Mouse (Mus musculus): Measurements from ENCODE around the gene Csf3. TPM values are rescaled to one million over a fixed set of nuclear protein-coding genes. Genes with fewer than 3 reads are reported as not detected.
A peak's percentile ranks its signal among the peaks of the same experiment; 100 is the strongest.

The Csf3 gene
- total RNA-seq, 2 experiments from 2014 or later = not detected

DNA sequence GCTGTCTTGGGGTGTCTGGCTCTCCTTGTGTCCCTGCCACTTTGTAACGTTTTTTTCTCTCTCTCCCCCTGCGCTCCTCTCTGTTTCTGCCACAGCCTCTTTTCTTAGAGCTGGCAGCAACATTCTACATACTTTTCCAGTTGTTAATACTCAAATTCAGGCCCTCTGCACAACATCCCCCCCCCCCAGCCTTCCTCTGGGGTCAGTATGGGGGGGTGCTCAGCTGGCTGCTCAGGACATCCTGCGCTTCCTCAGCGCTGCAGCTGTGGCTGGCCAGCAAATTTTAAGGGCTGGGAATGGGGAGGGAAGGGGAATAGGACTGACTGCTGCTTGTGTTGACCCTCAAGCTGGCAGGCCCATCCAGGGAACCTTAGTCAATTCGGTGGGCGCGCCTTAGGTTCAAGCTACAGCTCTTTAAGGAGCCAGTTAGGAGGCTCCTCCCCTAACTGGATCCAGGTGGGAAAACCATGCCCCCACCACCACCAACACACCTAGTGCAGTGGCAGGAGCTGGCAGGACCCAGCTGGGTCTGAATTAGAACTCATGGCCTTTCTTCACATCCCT is 43.5 kb downstream of the Csf3 start:
- DNase-seq (ENCODE audit: extremely low spot score in 1 of 2, low spot score in 2 of 2) = no peak
- TF ChIP-seq CTCF (IDR thresholded peaks at IDR 0.05) = no peak
- Histone ChIP-seq H3K4me3 (peak overlapping the region; percentile 89), H3K27ac (peak overlapping the region; percentile 100)
- intact Hi-C loops (cut with DNase I) = no loop called here

DNA sequence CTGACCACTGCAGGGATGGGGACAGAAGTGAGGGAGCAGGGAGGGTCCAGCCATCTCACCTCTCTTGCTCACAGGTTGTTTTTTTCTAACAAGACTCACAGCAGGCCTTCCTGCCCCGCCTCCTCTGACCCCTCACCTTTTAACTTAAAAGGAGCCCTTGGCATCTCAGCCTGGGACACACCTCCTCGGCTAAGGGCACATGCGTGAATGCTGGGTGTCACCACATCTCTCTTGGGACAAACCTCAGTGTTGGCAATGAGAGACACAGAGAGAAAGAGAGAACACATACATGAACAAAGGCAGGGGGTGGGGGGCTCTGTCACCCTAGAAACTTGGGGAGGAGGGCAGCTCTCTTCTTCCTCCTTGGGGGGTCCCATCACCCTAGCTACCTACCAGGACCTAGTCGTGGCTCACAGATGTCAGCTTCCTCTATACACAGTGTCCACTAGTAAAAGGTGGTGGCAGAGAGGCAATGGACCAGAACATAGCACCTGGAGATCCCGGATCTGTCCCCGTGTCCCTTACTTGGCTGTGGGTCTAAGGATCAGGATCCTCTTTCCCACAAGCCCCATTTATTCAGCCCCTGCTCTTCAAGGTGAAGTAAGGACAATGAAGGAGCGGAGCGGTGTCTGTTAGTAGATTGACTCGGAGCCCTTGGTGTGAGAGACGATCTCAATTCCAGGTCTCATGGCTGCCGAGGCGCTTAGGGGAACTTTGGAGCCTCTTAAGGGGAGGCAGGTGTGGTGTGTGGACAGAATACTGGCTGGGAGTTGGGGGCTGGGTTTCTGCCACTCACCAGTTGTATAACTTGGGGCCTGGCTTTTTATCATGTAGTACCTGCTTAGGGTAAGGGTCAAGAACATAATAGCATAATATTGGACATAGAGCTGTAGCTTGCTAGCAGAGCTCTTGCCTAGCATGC is 45.1 kb downstream of the Csf3 start:
- peak overlapping the region; percentile 100 for H3K27ac ChIP-seq
- TF ChIP-seq CTCF (IDR thresholded peaks at IDR 0.05) = no peak
- H3K4me3 ChIP-seq = peak overlapping the region; percentile 1
- intact Hi-C loops (cut with DNase I) = no loop called here
- no peak for DNase-seq (ENCODE audit: extremely low spot score in 1 of 2, low spot score in 2 of 2)

DNA sequence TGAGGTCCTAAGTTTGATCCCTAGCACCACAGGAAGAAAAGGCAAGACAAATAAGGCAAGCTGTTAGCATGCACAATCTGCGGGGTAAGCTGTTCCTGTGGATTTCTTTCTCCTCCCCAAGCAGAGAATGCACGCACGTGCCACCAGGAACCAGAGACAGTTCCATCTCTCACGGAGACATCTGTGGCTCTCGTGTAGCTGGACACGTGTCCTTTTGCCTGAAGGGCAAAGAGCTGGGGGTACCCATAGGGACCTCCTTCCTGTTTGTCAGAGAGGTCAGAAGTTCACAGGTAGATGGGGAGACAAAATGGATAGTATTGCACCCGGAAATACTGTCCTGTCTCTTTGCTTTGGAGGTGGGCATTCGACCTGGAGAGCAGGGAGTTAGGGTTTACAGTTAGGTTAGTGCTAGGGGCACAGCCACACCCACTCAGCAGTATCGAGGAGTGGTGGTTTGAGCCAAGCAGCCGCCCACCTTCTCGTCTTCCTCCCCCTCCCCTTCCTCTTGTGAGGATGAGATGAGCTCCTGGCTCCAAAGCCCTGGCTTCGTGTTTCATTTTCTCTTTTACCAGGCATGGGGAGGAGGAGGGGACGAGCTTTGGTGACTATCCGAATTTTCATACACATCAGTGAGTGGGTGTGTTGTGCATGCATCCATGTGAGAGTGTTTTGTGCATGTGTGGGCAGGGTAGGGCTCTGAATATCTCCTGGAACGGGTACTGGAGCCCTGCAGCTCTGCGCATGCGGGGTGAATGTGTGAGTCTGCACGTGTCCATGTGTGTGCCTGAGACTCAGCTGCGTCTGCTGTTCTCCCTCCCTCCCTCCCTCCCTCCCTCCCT is 46.0 kb downstream of the Csf3 start:
- intact Hi-C loops (cut with DNase I) = no loop called here
- peak; percentile 88 to 90 for DNase-seq (ENCODE audit: extremely low spot score in 1 of 2, low spot score in 2 of 2)
- H3K27ac ChIP-seq = peak overlapping the region; percentile 100
- H3K4me3 ChIP-seq = peak overlapping the region; percentile 1
- no peak for TF ChIP-seq CTCF (IDR thresholded peaks at IDR 0.05)

DNA sequence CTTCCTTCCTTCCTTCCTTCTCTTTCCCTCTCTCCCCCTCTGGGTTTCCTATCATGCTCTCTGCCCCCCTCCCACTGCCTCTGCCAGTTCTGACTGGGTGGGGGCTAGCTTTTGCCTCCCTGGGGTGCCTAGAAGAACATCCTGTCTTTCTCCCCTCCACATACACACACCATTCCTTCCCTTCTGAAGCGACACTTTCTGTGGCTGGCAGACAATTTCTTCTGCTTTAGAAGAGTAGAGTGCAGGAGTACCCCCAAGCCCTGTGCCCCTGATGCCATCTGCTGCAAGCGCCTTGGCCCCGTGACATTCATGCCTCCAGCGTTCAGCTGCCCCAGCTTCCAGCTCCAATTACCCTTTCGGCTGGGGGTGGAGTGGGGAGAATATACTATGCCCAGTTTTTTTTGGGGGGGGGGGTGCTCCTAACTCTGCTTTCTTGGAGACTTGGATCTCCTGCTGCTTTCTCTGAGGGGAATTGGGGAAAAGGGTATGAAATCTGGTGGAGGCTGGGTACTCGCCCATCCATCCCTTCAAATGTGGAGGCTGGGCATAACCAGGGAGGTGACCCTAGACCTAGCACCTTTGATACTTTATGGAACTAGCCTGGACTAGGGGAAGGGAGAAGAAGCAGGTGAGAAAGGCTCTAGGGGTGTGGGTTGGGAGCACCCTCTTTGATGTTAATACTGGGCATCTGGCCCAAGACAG is 46.9 kb downstream of the Csf3 start:
- Histone ChIP-seq H3K4me3 (peak overlapping the region; percentile 32; the same call in 1 of the 2 replicates), H3K27ac (peak overlapping the region; percentile 88)
- intact Hi-C loops (cut with DNase I) = no loop called here
- DNase-seq (ENCODE audit: extremely low spot score in 1 of 2, low spot score in 2 of 2) = peak in 1 of 2 experiments; percentile 17
- no peak for TF ChIP-seq CTCF (IDR thresholded peaks at IDR 0.05)

DNA sequence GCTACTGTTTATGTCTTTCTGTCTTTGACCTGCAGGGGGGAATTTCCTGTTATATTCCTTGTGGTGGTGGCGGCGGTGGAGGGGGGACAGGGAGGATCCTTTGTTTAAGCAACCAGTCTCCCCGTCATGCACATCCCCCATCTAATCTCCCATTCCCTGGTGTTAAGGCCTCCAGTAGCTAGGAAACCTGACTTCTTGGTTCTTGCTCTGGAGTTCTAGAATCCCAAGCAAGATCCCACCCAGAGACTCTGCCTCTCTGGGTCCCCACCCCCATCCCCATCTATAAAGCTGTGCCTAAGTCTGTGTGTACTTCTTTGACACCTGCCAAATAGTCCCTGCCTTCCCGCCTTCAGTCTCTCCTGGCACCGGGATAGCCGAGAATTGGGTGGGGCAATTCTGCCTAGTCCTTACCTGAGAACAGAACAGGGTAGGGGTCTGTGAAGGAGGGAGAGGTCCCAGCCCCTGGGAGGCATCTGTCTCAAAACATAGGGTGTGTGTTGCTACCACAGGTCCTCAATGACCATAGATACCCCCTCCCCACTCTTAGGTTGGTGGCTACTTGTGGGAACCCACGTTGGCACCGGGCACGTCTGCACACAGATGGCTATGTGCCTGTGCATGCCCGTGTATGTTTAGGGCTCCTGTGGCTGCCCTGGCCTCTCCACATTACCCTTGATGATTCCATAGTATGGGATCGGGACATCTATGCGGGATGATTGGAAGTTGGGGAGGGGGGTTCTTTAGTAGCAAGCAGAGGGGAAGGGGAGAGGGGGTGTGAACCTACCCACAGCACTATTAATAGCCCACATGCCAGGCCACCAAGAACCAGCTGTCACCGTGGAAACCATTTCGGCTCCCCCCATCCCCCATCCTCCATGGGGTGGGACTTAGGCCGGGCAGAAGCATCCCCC is 47.7 kb downstream of the Csf3 start:
- intact Hi-C loops (cut with DNase I) = no loop called here
- Histone ChIP-seq H3K27ac (peak overlapping the region; percentile 88), H3K4me3 (peak overlapping the region; percentile 32)
- peak in 1 of 2 experiments; percentile 25 for DNase-seq (ENCODE audit: extremely low spot score in 1 of 2, low spot score in 2 of 2)
- peak; percentile 8; the same call in 1 of the 2 replicates for TF ChIP-seq CTCF (IDR thresholded peaks at IDR 0.05)

DNA sequence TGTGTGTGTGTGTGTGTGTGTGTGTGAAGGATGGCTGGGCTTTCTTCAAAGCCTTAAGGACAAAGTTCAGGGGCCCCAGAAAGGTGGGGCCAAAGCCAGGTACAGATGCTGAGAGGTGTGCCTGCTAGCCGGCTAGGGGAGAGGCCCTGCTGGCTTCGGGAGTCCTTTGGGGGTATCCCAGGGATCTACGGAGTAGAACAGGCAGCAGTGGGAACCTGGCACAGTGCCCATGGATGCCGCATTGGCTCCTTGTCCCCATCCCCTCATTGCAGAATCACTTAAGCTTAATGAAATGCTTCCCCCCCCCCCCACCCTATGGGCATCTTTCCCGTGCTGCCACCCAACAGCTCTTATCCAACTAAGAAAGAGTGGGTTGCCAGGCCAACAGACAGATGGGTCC is 48.7 kb downstream of the Csf3 start:
- TF ChIP-seq CTCF (IDR thresholded peaks at IDR 0.05) = no peak
- intact Hi-C loops (cut with DNase I) = loop anchor here (5.0 kb wide), 1 partner anchor 32 kb away; no protein-coding TSS in a partner anchor
- peak; percentile 30 to 40 for DNase-seq (ENCODE audit: extremely low spot score in 1 of 2, low spot score in 2 of 2)
- peak overlapping the region; percentile 32; the same call in 1 of the 2 replicates for H3K4me3 ChIP-seq
- peak overlapping the region; percentile 88 for H3K27ac ChIP-seq

DNA sequence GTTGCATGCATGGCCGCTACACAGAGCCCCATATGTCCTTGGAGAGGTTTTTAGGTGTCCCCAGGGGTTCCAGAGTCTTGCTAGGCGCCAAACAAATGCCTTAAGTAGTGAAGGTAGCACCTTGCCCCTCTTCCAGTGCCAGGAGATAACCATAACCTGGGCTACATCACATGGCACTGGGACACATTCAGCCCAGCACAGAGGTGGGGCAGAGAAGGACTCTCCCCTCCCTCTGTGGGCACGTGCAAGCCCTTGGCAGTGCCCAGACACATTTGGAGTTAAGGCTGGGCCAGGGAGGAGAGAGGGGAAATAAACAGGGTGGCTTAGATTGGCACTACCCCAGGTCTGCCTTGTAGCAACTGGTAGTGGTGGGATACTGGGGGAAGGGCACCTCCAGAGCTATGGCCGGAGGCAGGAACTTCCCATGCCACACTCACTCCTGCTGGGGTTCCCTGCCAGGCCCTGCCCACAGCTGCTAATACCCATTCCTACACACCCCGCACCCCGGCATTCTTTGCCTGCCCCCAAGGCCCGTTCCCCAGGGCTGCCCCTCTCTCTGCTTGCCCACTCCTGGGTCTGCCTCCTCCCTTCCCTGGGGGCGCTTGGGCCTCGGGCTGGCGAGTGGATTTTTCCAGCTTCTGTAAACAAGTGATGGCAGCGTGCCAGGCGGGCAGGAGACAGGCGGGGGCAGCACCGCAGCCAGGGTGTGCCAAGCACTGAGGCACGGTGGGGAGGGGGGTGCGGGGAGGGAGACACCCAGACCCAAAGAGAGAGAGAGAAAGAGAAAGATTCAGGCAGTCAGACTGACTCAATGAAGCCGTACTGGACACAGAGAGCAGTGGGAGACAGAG is 49.5 kb downstream of the Csf3 start:
- Histone ChIP-seq H3K4me3 (peak overlapping the region; percentile 32), H3K27ac (peak overlapping the region; percentile 88)
- no peak for TF ChIP-seq CTCF (IDR thresholded peaks at IDR 0.05)
- intact Hi-C loops (cut with DNase I) = loop anchor here (5.0 kb wide), 1 partner anchor 33 kb away; no protein-coding TSS in a partner anchor
- DNase-seq (ENCODE audit: extremely low spot score in 1 of 2, low spot score in 2 of 2) = peak; percentile 77 to 84

DNA sequence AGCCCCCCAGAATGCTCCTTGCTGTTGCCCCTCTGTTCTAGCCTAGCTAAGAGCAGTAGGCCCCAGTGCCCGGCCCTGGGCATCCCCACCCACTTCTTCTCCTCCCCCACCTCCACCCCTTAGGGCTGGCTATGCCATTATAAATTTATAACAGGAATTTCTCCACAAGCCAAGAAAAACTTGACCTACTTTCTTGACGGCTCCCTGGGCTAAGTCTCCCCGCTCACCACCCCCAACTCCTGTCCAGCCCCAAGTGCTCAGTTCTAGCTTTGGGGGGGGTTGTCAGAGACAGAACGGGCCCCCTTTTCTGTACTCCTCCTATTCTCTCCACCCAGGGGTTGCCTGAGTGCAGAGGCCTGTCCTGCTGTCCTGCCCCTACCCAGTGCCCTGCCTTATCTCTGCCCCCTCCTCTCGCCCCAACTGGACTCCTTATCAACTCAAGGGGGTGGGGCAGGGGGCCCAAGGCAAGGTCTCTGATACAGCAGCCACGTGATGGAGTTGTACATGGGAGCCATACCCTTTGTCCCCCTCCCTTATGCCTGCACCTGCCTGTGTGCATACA is 50.2 kb downstream of the Csf3 start:
- intact Hi-C loops (cut with DNase I) = loop anchor here (5.0 kb wide), 1 partner anchor 34 kb away; no protein-coding TSS in a partner anchor
- Histone ChIP-seq H3K4me3 (peak overlapping the region; percentile 32), H3K27ac (peak overlapping the region; percentile 88)
- TF ChIP-seq CTCF (IDR thresholded peaks at IDR 0.05) = no peak
- peak in 1 of 2 experiments; percentile 12 for DNase-seq (ENCODE audit: extremely low spot score in 1 of 2, low spot score in 2 of 2)

DNA sequence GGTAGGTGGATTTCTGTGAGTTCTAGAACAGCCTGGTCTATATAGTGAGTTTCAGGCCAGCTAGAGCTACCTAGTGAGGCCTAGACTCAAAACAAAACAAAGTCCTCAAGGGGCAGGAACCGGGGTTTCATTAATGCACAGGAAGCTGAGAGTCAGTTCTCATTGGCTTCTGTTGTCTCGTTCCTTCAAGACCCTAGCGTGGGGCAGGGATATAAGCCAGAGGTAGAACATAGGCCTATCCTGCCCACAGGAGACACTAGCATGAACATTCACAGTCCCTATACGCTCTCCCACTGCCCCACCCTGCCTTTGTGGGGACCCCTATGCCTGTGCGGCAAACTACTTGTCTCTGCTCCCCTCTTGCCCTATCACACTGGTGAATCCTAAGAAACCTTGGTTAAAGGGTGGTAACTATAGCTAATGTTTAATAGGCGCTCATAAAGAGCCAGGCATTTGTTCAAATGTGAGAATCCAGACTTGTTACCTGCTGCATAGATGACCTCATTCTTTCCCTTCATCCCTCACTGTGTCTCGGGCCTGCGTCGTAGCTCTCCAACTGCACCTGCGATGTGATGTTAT is 51.6 kb downstream of the Csf3 start:
- no peak overlapping the region for H3K4me3 ChIP-seq
- H3K27ac ChIP-seq = peak overlapping the region; percentile 88
- intact Hi-C loops (cut with DNase I) = loop anchor here (5.0 kb wide), 1 partner anchor 35 kb away; no protein-coding TSS in a partner anchor
- DNase-seq (ENCODE audit: extremely low spot score in 1 of 2, low spot score in 2 of 2) = no peak
- no peak for TF ChIP-seq CTCF (IDR thresholded peaks at IDR 0.05)

Other genes starting within 250 kb of the Csf3 start
- under 1 TPM; 0.11 to 0.33 TPM for gene Ikzf3, start 155.2 kb upstream of the Csf3 start, total RNA-seq (2021)
- gene Zpbp2, start 150.2 kb upstream of the Csf3 start, total RNA-seq (2021) = not detected
- 10 to 100 TPM; 45.9 to 47.9 TPM for gene Ormdl3, start 113.9 kb upstream of the Csf3 start, total RNA-seq (2021)
- gene Lrrc3c, start 103.0 kb upstream of the Csf3 start, total RNA-seq (2021) = not detected
- gene Gm12355, start 75.6 kb upstream of the Csf3 start, total RNA-seq (2021) = 10 to 100 TPM in 1 of 2 experiments, 1 to 10 TPM in 1; 8.8 to 12.1 TPM
- under 1 TPM; 0.23 to 0.27 TPM for gene Gsdma3, start 74.9 kb upstream of the Csf3 start, total RNA-seq (2021)
- gene Gsdma2, start 54.5 kb upstream of the Csf3 start, total RNA-seq (2021) = not detected
- gene Gsdma, start 36.9 kb upstream of the Csf3 start, total RNA-seq (2021) = not detected
- gene Psmd3, start 18.7 kb upstream of the Csf3 start, total RNA-seq (2021) = 100 to 1,000 TPM; 132 TPM
- gene Med24, start 28.2 kb downstream of the Csf3 start, total RNA-seq (2021) = 100 to 1,000 TPM; 126 to 134 TPM
- 100 to 1,000 TPM; 730 to 768 TPM for gene Thra, start 39.4 kb downstream of the Csf3 start, total RNA-seq (2021)
- 100 to 1,000 TPM in 1 of 2 experiments, 10 to 100 TPM in 1; 91.9 to 153 TPM for gene Nr1d1, start 74.1 kb downstream of the Csf3 start, total RNA-seq (2021)
- gene Msl1, start 94.3 kb downstream of the Csf3 start, total RNA-seq (2021) = 100 to 1,000 TPM; 178 to 192 TPM
- gene Casc3, start 103.6 kb downstream of the Csf3 start, total RNA-seq (2021) = 10 to 100 TPM; 53.0 to 57.6 TPM
- 100 to 1,000 TPM; 144 to 153 TPM for gene Rapgefl1, start 135.5 kb downstream of the Csf3 start, total RNA-seq (2021)
- gene Wipf2, start 162.4 kb downstream of the Csf3 start, total RNA-seq (2021) = 10 to 100 TPM; 72.7 to 73.9 TPM
- under 1 TPM; 0.35 to 0.36 TPM for gene Cdc6, start 206.5 kb downstream of the Csf3 start, total RNA-seq (2021)
- gene Rara, start 226.6 kb downstream of the Csf3 start, total RNA-seq (2021) = 10 to 100 TPM; 14.0 to 18.7 TPM